Mouse (Mus musculus) lung, embryonic 14.5 days (tissue): Measurements from ENCODE around the gene Rom1. TPM values are rescaled to one million over a fixed set of nuclear protein-coding genes. Genes with fewer than 3 reads are reported as not detected.

Source experiments
- ATAC-seq: fragments of 200-750 bp; cut with Nextera tagmentation; 2 replicates; pipeline ENCODE4 v1.8.0; 2017; ENCODE audit warnings: mild to moderate bottlenecking, moderate TSS enrichment, moderate library complexity; ENCODE audit not compliant: insufficient read depth
- DNase-seq: peaks from one replicate; pipeline ENCODE4 v3.0.0-alpha.2; 2015
- H3K27ac ChIP-seq: fragments of 300-500 bp; sonication (generic); 2 replicates; pipeline ENCODE4 v1.5.1; 2014; ENCODE audit warnings: low read depth, mild to moderate bottlenecking, moderate library complexity
- H3K27me3 ChIP-seq: fragments of 300-500 bp; sonication (generic); 2 replicates; pipeline ENCODE4 v1.6.1; 2014; ENCODE audit warnings: low read length, control low read depth; ENCODE audit not compliant: insufficient read depth
- H3K36me3 ChIP-seq: fragments of 300-500 bp; sonication (generic); 2 replicates; pipeline ENCODE4 v1.6.1; 2014; ENCODE audit warnings: control low read depth; ENCODE audit not compliant: insufficient read depth
- H3K4me1 ChIP-seq: fragments of 300-500 bp; sonication (generic); 2 replicates; pipeline ENCODE4 v1.6.1; 2014; ENCODE audit warnings: antibody characterized with exemption, control low read depth; ENCODE audit not compliant: insufficient read depth
- H3K4me2 ChIP-seq: fragments of 300-500 bp; sonication (generic); 2 replicates; pipeline ENCODE4 v1.6.1; 2014; ENCODE audit warnings: mild to moderate bottlenecking
- H3K4me3 ChIP-seq: fragments of 300-500 bp; sonication (generic); 2 replicates; pipeline ENCODE4 v1.5.1; 2014; ENCODE audit warnings: low read depth, low read length
- H3K9ac ChIP-seq: fragments of 300-500 bp; sonication (generic); 2 replicates; pipeline ENCODE4 v1.6.1; 2014
- H3K9me3 ChIP-seq: fragments of 300-500 bp; sonication (generic); 2 replicates; pipeline ENCODE4 v1.6.1; 2016; ENCODE audit warnings: low read depth, low read length, control low read depth
- CTCF ChIP-seq: IDR thresholded peaks from 2 replicates; pipeline ENCODE4 v1.5.1; 2016; ENCODE audit warnings: antibody characterized with exemption, low read depth
- WGBS: fragments of 180-500 bp; shearing (Covaris S2); extraction: QIAGEN DNeasy Blood & Tissue Kit; methylation state at CpG from one replicate; pipeline ENCODE4 v1.1.7; 2014; 5-methylcytosine and 5-hydroxymethylcytosine counted together
- polyA plus RNA-seq: library from polyadenylated mRNA; unstranded; fragments of >200 nt; fragmentation: Nextera tagmentation; extraction: Ambion mirVana; gene quantifications from 2 replicates; pipeline ENCODE4 v1.2.1, GENCODE M21; 2014

Rom1 gene
- polyA plus RNA-seq, 1 experiment from 2014 or later = 1.3 TPM

GRCm38 (mm10) chr19:8952241-8952640 is 23.1 kb upstream of the Rom1 start:
- no peak for TF ChIP-seq CTCF
- WGBS = 89% methylated on average over 9 of the region's 9 CpGs
- Histone ChIP-seq H3K36me3 (peaks cover 75% of the 10 kb centered on the region), H3K4me3 (no peak overlapping the region), H3K4me2 (no peak overlapping the region), H3K4me1 (no peaks in the 10 kb centered on the region), H3K27ac (no peak overlapping the region), H3K27me3 (no peaks in the 10 kb centered on the region), H3K9ac (no peak overlapping the region), H3K9me3 (no peaks in the 10 kb centered on the region)
- DNase-seq = no peak
- no peak for ATAC-seq

GRCm38 (mm10) chr19:8950190-8950589 is 21.0 kb upstream of the Rom1 start:
- no peak for DNase-seq
- H3K27me3 ChIP-seq = no peaks in the 10 kb centered on the region
- no peak overlapping the region for H3K4me3 ChIP-seq
- TF ChIP-seq CTCF = no peak
- WGBS = 91% methylated on average over 5 of the region's 5 CpGs
- peaks cover 78% of the 10 kb centered on the region for H3K36me3 ChIP-seq
- no peak overlapping the region for H3K9ac ChIP-seq
- no peaks in the 10 kb centered on the region for H3K4me1 ChIP-seq
- no peaks in the 10 kb centered on the region for H3K9me3 ChIP-seq
- H3K27ac ChIP-seq = no peak overlapping the region
- no peak for ATAC-seq
- no peak overlapping the region for H3K4me2 ChIP-seq

DNA sequence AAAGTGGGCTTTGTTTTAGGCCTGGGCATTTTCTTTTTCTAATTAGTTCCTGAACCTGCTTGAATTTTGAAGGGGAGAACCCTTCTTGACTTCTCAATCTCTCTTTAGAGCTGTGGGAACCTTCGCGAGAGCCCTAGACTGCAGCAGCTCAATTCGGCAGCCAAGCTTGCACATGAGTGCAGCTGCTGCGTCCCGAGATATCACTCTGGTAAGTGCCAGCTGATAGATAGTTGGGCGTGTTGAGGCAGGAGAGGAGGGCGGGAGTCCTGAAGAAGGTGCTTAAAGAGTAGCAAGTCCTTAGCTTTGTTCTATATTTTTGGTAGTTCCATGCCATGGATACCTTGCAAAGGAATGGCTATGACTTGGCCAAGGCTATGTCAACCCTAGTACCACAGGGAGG is 17.8 kb upstream of the Rom1 start:
- H3K27ac ChIP-seq = no peak overlapping the region
- H3K36me3 ChIP-seq = peaks cover 83% of the 10 kb centered on the region
- H3K4me1 ChIP-seq = peaks cover 15% of the 10 kb centered on the region
- H3K9me3 ChIP-seq = no peaks in the 10 kb centered on the region
- no peak for TF ChIP-seq CTCF
- no peak overlapping the region for H3K9ac ChIP-seq
- no peak for ATAC-seq
- no peak overlapping the region for H3K4me3 ChIP-seq
- no peaks in the 10 kb centered on the region for H3K27me3 ChIP-seq
- no peak for DNase-seq
- WGBS = 83% methylated on average over 7 of the region's 7 CpGs
- H3K4me2 ChIP-seq = no peak overlapping the region

GRCm38 (mm10) chr19:8945251-8945650 is 16.1 kb upstream of the Rom1 start:
- DNase-seq (no peak), ATAC-seq (no peak)
- Histone ChIP-seq H3K27ac (no peak overlapping the region), H3K9me3 (no peaks in the 10 kb centered on the region), H3K27me3 (no peaks in the 10 kb centered on the region), H3K36me3 (peaks cover 66% of the 10 kb centered on the region), H3K4me1 (peaks cover 15% of the 10 kb centered on the region), H3K4me2 (peak overlapping the region; percentile 82), H3K9ac (peak overlapping the region; percentile 37; the same call in 1 of the 2 replicates), H3K4me3 (peak overlapping the region; percentile 26)
- no peak for TF ChIP-seq CTCF
- 71% methylated on average over 6 of the region's 6 CpGs for WGBS

DNA sequence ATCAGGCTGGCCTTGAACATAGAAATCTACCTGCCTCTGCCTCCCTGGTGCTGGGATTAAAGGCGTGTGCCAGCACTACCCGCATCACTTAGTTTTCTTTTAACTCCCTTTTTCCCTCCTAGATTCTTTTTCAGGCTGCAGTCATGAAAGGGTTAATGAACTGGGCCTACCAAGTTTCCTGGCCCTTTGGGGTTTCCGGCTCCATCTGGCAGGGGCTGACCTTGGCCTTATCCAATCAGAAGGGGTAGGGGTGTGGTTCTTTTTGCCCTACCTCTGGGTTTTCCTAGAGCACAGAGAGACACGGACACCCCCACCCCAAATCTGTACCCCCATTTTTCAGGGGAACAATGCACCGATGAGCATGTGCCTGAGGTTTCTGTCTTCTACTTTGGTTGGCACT is 15.6 kb upstream of the Rom1 start:
- peak overlapping the region; percentile 26 for H3K4me3 ChIP-seq
- TF ChIP-seq CTCF = no peak
- DNase-seq (peak; percentile 93), ATAC-seq (no peak)
- peaks cover 15% of the 10 kb centered on the region for H3K4me1 ChIP-seq
- peaks cover 62% of the 10 kb centered on the region for H3K36me3 ChIP-seq
- no peak overlapping the region for H3K27ac ChIP-seq
- 23% methylated on average over 5 of the region's 5 CpGs for WGBS
- no peaks in the 10 kb centered on the region for H3K27me3 ChIP-seq
- H3K4me2 ChIP-seq = peak overlapping the region; percentile 82
- peak overlapping the region; percentile 37 for H3K9ac ChIP-seq
- H3K9me3 ChIP-seq = no peaks in the 10 kb centered on the region

DNA sequence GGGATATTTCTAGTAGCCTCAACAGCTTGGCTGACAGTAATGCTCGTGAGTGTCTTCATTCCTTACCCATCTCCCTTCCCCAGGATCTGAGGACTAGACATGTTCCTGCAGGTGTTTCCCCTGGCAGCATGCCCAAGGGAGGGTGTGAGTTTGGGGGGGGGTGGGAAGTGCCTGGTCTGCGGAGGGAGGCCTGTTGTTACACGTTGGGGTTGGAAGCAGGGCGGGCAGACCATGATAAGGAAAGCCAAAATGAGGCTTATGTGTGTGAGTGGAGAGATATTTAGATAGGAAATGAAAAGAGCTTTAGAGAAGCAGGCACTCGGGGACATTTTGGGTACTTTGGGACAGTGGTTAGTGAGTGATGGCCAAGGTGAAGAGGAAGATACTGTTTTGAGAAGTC is 14.9 kb upstream of the Rom1 start:
- Histone ChIP-seq H3K36me3 (peaks cover 65% of the 10 kb centered on the region), H3K4me3 (peak overlapping the region; percentile 96), H3K27me3 (no peaks in the 10 kb centered on the region), H3K9ac (peak overlapping the region; percentile 99), H3K4me1 (peaks cover 15% of the 10 kb centered on the region), H3K9me3 (no peaks in the 10 kb centered on the region), H3K4me2 (peak overlapping the region; percentile 82), H3K27ac (0 out of 2 replicates have a peak overlapping the region, but pooled peaks have one; percentile 19)
- no peak for TF ChIP-seq CTCF
- peak; percentile 22 for DNase-seq
- no peak for ATAC-seq
- 24% methylated on average over 5 of the region's 5 CpGs for WGBS

GRCm38 (mm10) chr19:8943047-8943446 is 13.9 kb upstream of the Rom1 start:
- WGBS = 49% methylated on average over 2 of the region's 2 CpGs
- no peak for TF ChIP-seq CTCF

More at GRCm38 (mm10) chr19:8943047-8943446, 13.9 kb upstream of the Rom1 start:
- H3K4me2 ChIP-seq = peak overlapping the region; percentile 82
- DNase-seq (peak; percentile 15), ATAC-seq (no peak)
- H3K9ac ChIP-seq = peak overlapping the region; percentile 99
- H3K36me3 ChIP-seq = peaks cover 65% of the 10 kb centered on the region
- H3K27me3 ChIP-seq = no peaks in the 10 kb centered on the region
- H3K27ac ChIP-seq = peak overlapping the region; percentile 99; the same call in 1 of the 2 replicates
- H3K4me3 ChIP-seq = peak overlapping the region; percentile 96
- no peaks in the 10 kb centered on the region for H3K9me3 ChIP-seq
- peaks cover 15% of the 10 kb centered on the region for H3K4me1 ChIP-seq
